Mouse (Mus musculus): ENCODE results near the gene Fam196b. TPM values are rescaled to one million over a fixed set of nuclear protein-coding genes. Genes with fewer than 3 reads are reported as not detected.

Gene Fam196b
- total RNA-seq, 2 experiments from 2014 or later = 1.7 to 1.9 TPM

- DNase-seq (ENCODE audit: low spot score in 2 of 2) = no peak
- intact Hi-C loops (cut with DNase I) = no loop called here
Measured at GRCm38 (mm10) chr11:34469792-34470191, 155.2 kb downstream of the Fam196b start.

Other genes starting within 250 kb of the Fam196b start
- not detected for gene 4930469K13Rik, start 216.3 kb upstream of the Fam196b start, total RNA-seq (2021)
- gene Foxi1, start 106.7 kb upstream of the Fam196b start, total RNA-seq (2021) = not detected

Measured in left cerebral cortex, postnatal 25 days (tissue).